Comparison of ENCODE assay signal across 18 mouse cellular contexts in genomic region chr1:127307361-127307760, GRCm38 (mm10).
"Had no signal": no experiment of that assay in that cellular context is flagged by ENCODE, and none has a peak within 500 bp of the region (broad histone marks: within the 10 kb centered on the region; RNA-seq: fewer than 3 reads in every experiment).

No protein-coding gene starts in this region.

- ATAC-seq: intestine, postnatal 0 days; liver, postnatal 0 days; lung, postnatal 0 days had no signal

- H3K36me3 ChIP-seq: limb, embryonic 15.5 days; stomach, embryonic 15.5 days had no signal

- DNase-seq: kidney, adult 8-10 months; left cerebral cortex, postnatal 4 days; liver, postnatal 0 days; lung, embryonic 14.5 days; midbrain, embryonic 14.5 days; retina, postnatal 1 day; right cerebral cortex, postnatal 25 days; spleen, adult 18-20 months; thymus, postnatal 14 days; thymus, postnatal 4 days had no signal

- H3K4me1 ChIP-seq: limb, embryonic 12.5 days; stomach, embryonic 15.5 days had no signal

- H3K4me2 ChIP-seq: limb, embryonic 12.5 days; limb, embryonic 15.5 days; liver, embryonic 11.5 days; lung, embryonic 14.5 days; stomach, embryonic 15.5 days had no signal

- H3K27me3 ChIP-seq: limb, embryonic 12.5 days; limb, embryonic 15.5 days; stomach, embryonic 15.5 days had no signal

- H3K4me3 ChIP-seq: limb, embryonic 12.5 days; limb, embryonic 15.5 days; stomach, embryonic 15.5 days had no signal

- H3K9me3 ChIP-seq: limb, embryonic 12.5 days; limb, embryonic 15.5 days; stomach, embryonic 15.5 days had no signal

- H3K9ac ChIP-seq: limb, embryonic 12.5 days; limb, embryonic 15.5 days; liver, embryonic 14.5 days; liver, postnatal 0 days; lung, embryonic 14.5 days; stomach, embryonic 15.5 days had no signal

- H3K27ac ChIP-seq: limb, embryonic 12.5 days; limb, embryonic 15.5 days; liver, embryonic 14.5 days; macrophage; stomach, embryonic 15.5 days had no signal
